Comparison of ENCODE assay signal across 9 mouse cellular contexts in genomic region chr16:30503958-30504357, GRCm38 (mm10). TPM values are rescaled to one million over a fixed set of nuclear protein-coding genes. Genes with fewer than 3 reads are reported as not detected.
DNase-seq lines count a peak whose midpoint lies in the region; ATAC-seq and TF ChIP-seq lines count a peak whose summit lies in the region.
"Had no signal": no experiment of that assay in that cellular context is flagged by ENCODE, and none has a peak within 500 bp of the region (broad histone marks: within the 10 kb centered on the region; RNA-seq: fewer than 3 reads in every experiment).

No protein-coding gene starts in this region.

- no peaks in the 10 kb centered on the region for H3K36me3 ChIP-seq in intestine, embryonic 14.5 days (ENCODE audit: control insufficient read depth, insufficient read depth, low read length)
- H3K36me3 ChIP-seq: heart, embryonic 13.5 days; stomach, embryonic 15.5 days had no signal

- peak; percentile 87 for TF ChIP-seq CTCF in lung, adult 2 months (IDR thresholded peaks at IDR 0.05; ENCODE audit: insufficient read depth, low read length)

- no peak overlapping the region for H3K9ac ChIP-seq in intestine, embryonic 14.5 days (ENCODE audit: low read length)
- H3K9ac ChIP-seq: heart, embryonic 13.5 days; stomach, embryonic 15.5 days had no signal

- H3K27me3 ChIP-seq in intestine, embryonic 14.5 days (replicated peaks; ENCODE audit: control insufficient read depth, insufficient read depth, low read length): no peaks in the 10 kb centered on the region
- H3K27me3 ChIP-seq: stomach, embryonic 15.5 days had no signal

- peaks cover 19% of the 10 kb centered on the region for H3K4me1 ChIP-seq in intestine, embryonic 14.5 days (replicated peaks; ENCODE audit: control insufficient read depth, insufficient read depth, low read length)
- peaks cover 7% of the 10 kb centered on the region for H3K4me1 ChIP-seq in lung, adult 2 months (ENCODE audit: control insufficient read depth, insufficient read depth, low read length)

- ATAC-seq in erythroid progenitor cell, adult 5-6 weeks (replicated peaks; ENCODE audit: low FRiP score, poor library complexity, severe bottlenecking): peak; percentile 85
- ATAC-seq in intestine, embryonic 14.5 days (replicated peaks; ENCODE audit: low FRiP score, low TSS enrichment, low read depth): peak; percentile 25; the same call in 1 of the 2 replicates

- no peak for TF ChIP-seq POLR2A in lung, adult 2 months (IDR thresholded peaks at IDR 0.05; ENCODE audit: borderline replicate concordance, extremely low read depth, low read depth, low read length)

- H3K27ac ChIP-seq in intestine, embryonic 14.5 days (ENCODE audit: low read depth): no peak overlapping the region
- H3K27ac ChIP-seq: heart, embryonic 13.5 days; stomach, embryonic 15.5 days had no signal

- no peak overlapping the region for H3K4me2 ChIP-seq in intestine, embryonic 14.5 days (ENCODE audit: low read length)
- H3K4me2 ChIP-seq: heart, embryonic 13.5 days; stomach, embryonic 15.5 days had no signal

- peak; percentile 34 for DNase-seq in right cerebral cortex, postnatal 14 days
- no peak for DNase-seq in right cerebral cortex, postnatal 36 days (ENCODE audit: low spot score in 2 of 2)
- peak; percentile 84 for DNase-seq in adipocyte (ENCODE audit: low spot score)
- peak; percentile 78 for DNase-seq in intestine, embryonic 14.5 days (ENCODE audit: low spot score)
- DNase-seq in lung, adult 2 months: peak; percentile 66
- peak; percentile 71 for DNase-seq in skeletal muscle tissue, adult 2 months (ENCODE audit: low read depth, low spot score)

- no peak overlapping the region for H3K4me3 ChIP-seq in intestine, embryonic 14.5 days (ENCODE audit: low read depth, low read length)
- H3K4me3 ChIP-seq in lung, adult 2 months (replicated peaks; ENCODE audit: extremely low read depth, low read depth, low read length): no peak overlapping the region
- H3K4me3 ChIP-seq: heart, embryonic 13.5 days; stomach, embryonic 15.5 days had no signal

- H3K9me3 ChIP-seq in intestine, embryonic 14.5 days (ENCODE audit: control insufficient read depth, low read length): no peaks in the 10 kb centered on the region
- H3K9me3 ChIP-seq: heart, embryonic 13.5 days; stomach, embryonic 15.5 days had no signal

- 15% methylated on average over 15 of the region's 15 CpGs for WGBS in intestine, embryonic 14.5 days
- WGBS in lung, adult 2 months: 9% methylated on average over 15 of the region's 15 CpGs

RNA-seq across cellular contexts. Expression of gene Tmem44, which starts 46.7 kb away (rescaled TPM):
- total RNA-seq in erythroid progenitor cell, adult 5-6 weeks (2015; ENCODE audit: low replicate concordance): 0.42 TPM in 1 of 2 replicates, not detected in the other
- 5.3 TPM in 1 of 2 replicates, not detected in the other for total RNA-seq in erythroid progenitor cell, adult 5-6 weeks (2017; ENCODE audit: low replicate concordance)
- polyA plus RNA-seq in intestine, embryonic 14.5 days (2014; fragmentation: Nextera tagmentation; extraction: Ambion mirVana): 15.0 and 15.6 TPM in 2 replicates
- 55.5 and 57.0 TPM in 2 replicates for polyA plus RNA-seq in lung, adult 2 months (2012; rRNA removed)

Comparison
In these comparisons a context has a peak if more than half of its experiments do, and no peak if none do; other contexts are left out.
1. DNase-seq: peak in right cerebral cortex, postnatal 14 days (single experiment), adipocyte (single experiment), intestine, embryonic 14.5 days (single experiment), lung, adult 2 months (single experiment) and skeletal muscle tissue, adult 2 months (single experiment); none in right cerebral cortex, postnatal 36 days (0 of 2).